Mouse (Mus musculus) small intestine, adult 2 months (tissue): ENCODE data around the gene Lcp2.

Experiments
- CTCF ChIP-seq: fragments of 200-500 bp; IDR thresholded peaks from 2 replicates; pipeline ENCODE4 v1.5.1; 2012; ENCODE audit warnings: low read depth, mild to moderate bottlenecking, control low read depth, inconsistent platforms, low read length, moderate library complexity, mixed read lengths; ENCODE audit not compliant: insufficient replicate concordance, insufficient read length; ENCODE audit errors: extremely low read depth
- POLR2A ChIP-seq: fragments of 200-500 bp; IDR thresholded peaks from 2 replicates; pipeline ENCODE4 v1.6.1; 2012; ENCODE audit warnings: low read depth, mild to moderate bottlenecking, control low read depth, inconsistent platforms, low read length, moderate library complexity

GRCm38 (mm10) chr11:34117581-34117980, 70.9 kb downstream of the Lcp2 start:
- TF ChIP-seq POLR2A (no peak), CTCF (no peak)
